Mouse (Mus musculus): ENCODE measurements around the gene Cux2.

The Cux2 gene

DNA sequence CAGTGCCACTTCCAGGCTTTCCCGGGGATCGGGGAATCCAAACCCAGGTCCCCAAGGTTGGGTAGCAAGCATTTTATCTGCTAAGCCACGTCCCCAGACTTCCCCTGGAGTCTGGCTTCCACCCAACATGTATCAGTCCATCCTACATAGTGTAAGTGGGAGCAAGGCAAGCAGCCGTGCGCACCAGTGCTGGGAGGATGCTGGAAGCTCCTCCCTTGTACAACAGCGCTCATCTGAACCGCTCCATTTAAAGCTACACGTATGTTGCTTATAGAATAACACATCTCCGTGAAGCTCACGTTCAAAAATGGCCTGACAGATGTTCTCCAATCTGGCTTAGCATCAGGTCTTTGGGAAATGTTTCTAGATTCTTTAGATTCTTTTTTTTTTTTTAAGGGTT lies 86.9 kb downstream of the Cux2 start:
- DNase-seq (ENCODE audit: low spot score in 2 of 2) = no peak

DNA sequence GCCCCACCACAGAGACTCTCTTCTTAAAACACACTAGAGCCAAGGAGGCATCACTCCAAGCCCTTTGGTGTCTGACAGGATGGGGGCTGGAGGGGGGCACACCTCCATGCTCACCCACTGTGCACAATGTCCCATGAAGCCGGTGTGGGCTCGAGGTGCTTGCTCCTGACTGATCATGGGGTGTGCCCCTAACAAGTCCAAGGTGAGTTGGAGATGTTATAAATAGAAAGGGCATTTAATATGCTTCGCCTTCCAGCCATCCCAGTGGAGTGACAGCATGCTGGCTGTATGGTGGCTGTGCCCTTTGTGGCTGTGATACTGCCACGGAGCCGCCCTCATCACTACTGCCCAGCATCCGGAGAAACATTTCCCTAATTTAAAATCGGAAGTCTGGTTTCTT lies 87.5 kb downstream of the Cux2 start:
- DNase-seq (ENCODE audit: low spot score in 2 of 2) = no peak

DNA sequence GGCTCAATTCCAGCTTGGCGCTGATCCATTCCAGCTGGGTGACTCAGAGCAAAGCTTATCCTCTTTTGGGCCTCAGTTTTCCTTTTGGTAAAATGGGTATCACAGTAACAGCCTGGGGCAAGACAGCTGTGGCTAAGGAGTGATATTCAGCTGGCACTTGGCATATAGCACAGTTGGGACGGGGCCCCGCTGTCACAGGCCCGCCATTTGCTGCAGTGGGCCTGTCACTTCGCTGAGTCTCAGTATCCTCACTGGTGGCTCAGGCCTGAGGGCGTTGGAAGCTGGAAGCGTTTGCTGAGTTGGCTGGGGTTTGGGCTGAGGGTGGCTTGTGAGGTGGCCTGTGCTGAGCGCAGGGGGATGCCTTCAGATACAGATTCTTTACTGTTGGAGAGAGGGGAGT lies 88.6 kb downstream of the Cux2 start:
- DNase-seq (ENCODE audit: low spot score in 2 of 2) = no peak

DNA sequence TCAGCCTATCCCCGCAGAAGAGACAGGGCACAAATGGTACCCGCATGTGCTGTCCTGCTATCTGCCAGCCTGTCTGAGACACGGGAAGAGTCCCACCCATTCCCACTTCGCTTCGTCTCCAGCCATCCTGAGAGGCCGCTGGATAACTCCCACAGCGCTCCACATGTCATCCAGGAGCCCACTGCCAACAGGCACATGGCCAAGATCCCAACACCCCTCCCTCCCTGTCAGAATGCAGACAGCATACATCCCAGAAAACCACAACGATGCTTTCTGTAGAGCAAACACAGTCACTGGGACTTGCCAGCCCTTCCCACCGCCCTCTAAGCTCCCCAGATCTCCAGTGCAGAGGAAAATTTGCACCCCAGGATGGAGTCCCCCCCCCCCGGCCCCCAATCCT lies 90.2 kb downstream of the Cux2 start:
- DNase-seq (ENCODE audit: low spot score in 2 of 2) = peak; percentile 54 to 70

DNA sequence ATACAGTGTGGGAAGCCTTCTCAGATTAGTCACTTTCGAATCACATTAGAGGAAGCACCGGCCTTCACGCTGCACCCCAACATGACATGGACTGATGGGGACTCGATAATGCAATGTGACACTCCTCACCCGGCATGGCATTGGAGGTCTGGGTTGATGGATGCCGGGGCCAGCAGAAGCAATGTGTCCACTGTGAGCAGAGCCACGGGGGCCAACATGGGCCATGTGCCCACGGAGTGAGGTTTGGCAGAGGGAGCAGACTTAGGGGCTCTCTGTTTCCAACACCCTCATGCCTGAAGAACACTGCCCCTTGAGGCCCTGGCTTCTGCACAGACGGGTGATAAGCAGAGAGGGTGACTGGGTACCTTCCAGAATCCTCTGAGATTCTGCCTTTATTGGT lies 91.4 kb downstream of the Cux2 start:
- DNase-seq (ENCODE audit: low spot score in 2 of 2) = no peak

DNA sequence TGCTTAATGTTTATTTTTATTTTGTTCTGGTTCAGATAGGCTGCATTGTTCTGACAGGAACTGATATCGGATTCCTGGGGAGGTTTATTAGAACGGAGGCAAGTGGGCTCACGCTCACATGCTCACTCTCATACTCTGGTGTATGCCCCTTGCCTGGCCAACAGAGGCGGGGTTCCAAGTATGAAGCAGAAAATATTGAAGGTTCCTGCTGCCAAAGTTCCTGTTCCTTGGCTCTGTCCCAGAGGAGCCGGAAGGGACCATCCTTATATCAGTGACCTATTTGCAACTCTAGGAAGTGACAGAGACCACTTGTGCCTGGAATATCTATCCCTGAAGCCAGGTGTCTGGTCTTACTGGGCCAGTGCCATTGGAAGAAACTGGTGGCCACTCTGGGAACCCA lies 94.1 kb downstream of the Cux2 start:
- DNase-seq (ENCODE audit: low spot score in 2 of 2) = no peak

DNA sequence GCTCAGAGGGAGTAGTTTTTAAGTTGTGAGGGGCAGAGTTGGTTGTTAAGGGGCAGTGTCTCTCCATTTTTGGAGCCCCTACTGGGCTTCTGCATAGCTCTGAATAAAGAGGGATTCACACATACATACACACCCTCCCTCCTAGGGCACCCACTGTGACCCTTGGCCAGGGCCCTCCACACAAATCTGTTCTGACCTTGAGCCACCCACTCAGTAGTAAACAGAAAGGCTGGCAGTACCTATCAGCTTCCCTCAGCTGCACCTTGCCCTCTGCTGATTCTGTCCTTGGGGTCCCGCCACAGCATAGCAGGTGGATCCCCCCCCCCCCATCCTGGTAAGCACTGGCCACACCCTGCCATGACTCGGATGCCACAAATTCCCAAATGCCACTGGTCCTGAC lies 99.7 kb downstream of the Cux2 start:
- DNase-seq (ENCODE audit: low spot score in 2 of 2) = no peak

DNA sequence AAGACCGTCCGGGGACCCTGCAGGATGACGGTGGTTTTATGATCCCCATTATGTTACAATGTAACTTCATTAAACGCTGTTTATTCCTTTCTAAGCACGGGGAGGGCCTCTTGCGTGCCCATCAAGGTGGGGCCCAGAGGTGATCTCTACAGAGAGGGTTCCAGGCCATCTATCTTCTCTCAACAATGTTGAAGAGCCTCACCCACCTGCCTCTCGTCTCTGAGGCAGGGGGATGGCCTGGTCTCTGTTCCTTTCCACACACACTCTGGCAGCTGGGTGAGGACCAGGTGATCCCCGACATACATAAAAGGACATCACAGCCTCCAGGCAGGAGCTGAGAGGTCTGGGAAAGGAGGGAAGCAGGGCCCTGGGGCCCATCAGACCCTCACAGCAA lies 100.9 kb downstream of the Cux2 start:
- DNase-seq (ENCODE audit: low spot score in 2 of 2) = no peak

DNA sequence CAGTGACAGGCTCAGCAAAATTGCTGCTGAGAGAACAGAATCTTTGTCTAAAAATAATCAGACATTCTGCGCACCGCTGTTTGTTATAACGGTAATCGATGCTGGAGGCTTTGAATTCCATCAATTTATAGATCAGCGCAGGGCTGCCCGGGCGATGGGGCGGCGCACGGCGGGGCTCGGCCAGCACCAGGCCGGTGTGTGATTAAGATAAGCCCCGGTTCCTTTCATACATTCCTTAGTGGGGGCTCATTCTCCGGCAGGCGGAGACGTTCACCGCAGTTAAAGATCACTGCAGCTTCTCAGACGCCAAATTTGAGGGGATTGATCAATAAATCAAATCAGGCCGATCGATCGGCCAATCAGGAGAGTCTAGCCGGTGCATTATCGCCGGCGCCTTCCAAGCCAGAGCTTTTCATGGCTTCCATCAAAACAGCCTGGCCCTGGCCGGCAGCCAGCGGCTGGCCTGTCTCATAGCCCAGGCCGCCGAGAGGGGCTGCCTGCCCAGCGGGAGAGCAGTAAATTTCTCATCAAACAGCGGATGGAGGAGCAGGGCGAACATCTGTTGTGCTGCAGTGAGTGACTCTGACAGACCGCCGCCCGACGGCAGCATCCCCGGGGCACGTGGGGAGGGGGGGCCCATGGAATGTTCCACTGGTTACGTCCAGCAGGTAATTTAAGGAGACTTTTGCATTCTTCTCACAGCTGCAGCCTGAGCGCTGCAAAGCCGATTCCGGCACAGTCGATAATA lies 101.4 kb downstream of the Cux2 start:
- DNase-seq (ENCODE audit: low spot score in 2 of 2) = peak in 1 of 2 experiments; percentile 32

DNA sequence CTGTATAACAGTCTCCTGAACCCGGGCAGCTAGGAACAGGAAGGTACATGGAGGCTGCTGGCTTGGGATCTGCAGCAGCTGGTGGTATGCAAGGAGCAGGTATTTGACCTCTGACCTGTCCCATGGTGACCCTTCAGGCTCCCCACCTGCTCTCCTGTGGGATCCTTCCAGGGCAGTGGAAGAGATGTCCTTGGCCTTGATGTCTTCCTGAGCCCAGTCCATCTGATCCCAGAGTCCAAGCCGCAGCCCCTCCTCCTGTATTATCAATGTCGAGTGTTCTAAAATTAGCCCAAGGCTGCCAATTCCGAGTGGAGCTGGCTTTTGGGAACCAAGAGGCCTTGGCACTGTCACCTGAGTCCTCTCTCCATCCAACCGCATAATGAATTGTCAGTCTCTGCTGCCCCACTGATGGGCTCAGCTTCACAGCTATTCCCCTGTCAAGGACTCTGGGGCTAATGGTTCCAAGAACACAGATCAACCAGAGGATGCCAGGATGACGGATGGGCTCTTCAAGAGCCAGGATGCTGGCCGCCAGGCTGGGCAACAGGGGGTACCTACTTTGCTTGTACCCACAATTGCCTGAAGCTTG lies 103.2 kb downstream of the Cux2 start:
- DNase-seq (ENCODE audit: low spot score in 2 of 2) = no peak

DNA sequence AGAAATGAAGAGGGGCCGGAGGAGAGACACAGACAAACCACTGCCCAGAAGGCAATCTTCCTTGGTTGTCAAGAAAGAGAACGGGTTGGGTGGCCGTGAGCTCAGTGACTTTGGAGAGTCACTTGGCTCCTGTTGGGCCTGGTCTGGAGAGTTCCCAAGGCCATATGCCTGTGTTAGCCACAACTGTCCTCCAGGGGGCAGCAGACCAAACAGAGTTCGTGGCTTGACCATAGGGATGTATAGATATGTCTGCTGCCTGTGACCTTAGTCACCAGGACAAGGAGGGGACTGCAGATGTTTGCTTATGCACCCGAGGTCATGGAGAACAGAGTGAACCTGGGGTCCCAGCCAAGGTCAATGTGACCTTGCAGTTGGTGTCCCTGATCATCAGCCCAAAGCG lies 104.1 kb downstream of the Cux2 start:
- peak; percentile 36 to 72 for DNase-seq (ENCODE audit: low spot score in 2 of 2)

DNA sequence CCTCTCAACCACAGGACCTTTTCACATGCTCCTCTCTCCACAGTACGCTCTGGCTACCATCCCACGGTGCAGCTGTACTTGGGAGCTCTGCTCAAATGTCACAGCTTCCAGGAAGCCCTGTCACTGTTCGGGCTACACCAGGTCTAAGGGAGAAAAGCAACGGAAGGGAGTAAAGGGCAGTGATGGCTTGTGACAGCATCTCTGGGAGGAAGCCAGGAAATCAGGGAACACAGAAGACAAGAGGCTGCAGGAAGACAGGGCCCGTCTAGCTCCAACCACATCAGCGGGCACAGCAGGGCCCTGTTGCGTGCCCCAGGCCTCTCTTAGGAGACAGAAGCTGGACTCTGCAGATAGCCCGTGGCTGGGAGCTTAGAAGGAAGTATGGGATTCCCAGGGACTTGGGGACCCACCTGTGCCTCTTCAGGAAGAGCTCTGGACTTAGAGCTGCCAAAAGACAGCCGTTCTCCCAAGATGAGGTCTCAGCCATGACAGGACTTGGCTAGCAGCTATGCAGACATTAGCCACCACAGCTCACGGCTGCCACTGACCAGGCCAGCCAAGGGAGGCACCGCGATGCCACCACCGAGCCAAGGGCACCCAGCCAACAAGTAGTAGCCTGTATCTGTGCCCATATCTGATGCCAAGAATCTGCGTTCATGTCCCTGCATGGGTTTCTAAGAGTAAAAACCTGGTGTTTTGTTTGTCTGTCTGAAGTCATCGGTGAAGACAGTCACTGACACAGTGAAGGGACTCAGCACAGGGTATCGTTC lies 105.7 kb downstream of the Cux2 start:
- no peak for DNase-seq (ENCODE audit: low spot score in 2 of 2)

DNA sequence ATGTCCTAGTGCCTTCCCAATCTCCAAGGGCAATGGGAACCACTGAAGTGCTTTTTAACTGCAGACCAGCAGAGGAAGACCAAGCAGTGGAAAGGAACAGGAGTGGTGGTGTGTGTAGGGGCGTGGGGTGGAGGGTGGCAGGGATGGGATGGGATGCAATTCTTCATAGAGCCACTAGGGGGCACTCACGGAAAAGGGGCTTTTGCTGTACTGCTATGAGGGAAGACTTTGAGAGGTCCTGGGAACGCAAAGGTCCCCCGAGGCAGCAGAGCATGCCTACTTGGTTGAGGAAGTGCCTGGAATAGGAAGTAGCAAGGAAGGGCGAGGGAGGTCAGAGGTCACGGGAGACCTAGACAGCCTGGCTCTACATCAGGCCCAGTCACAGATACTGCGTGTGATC lies 106.4 kb downstream of the Cux2 start:
- DNase-seq (ENCODE audit: low spot score in 2 of 2) = no peak

DNA sequence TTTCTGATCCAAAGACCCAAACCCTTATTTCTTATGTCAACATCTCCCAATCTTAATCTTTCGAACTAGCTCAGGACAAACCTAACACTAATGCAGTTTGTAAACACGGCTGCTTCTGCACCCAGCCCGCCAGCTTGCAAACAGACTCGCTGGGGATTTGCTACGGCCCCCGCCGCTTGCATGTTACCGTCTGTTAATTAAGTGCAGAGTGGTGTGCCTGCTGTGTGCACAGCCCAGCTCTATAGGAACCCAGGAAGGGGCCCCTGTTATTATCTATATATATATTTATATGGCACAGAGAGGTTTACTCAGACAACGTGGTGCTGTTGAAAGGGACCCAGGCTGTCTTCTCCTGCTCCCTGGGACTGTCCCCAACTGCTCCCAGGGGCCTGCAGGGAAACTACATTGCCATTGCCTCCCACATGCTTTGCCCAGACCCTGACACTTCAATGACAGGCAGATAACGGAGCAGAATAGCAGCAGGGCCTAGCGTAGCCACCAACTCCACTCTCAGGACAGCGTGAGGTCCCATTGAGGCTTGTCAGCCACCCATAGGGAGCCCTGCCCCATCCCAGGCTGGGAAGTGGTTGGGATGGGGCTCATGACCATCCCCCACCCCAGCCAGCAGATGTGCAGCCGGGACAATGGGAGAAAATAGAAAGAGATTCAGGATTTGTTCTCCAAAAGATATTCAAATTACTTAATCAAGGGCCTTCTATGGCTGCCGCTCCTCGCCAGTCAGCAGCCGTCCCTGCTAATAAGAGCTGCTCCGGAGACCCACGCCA lies 111.6 kb downstream of the Cux2 start:
- no peak for DNase-seq (ENCODE audit: low spot score in 2 of 2)

DNA sequence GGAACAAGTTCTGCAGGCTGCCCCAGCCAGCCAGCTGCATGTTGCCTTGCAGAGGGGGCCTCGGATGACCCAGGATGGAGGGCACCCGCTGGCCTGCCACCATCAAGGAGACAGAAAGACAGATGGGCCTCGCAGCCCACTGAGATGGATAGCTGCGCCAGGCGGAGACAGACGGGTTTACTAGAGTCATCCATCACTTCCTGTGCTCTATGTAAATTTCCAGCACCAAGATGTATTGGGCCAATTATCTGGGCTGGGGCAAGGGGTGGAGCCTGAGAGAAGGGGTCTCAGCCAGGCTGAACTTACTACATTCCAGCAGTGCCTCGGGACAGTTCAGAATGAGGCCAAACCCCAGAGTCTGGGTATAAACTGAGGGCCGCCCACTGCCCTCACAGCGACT lies 119.6 kb downstream of the Cux2 start:
- DNase-seq (ENCODE audit: low spot score in 2 of 2) = no peak

DNA sequence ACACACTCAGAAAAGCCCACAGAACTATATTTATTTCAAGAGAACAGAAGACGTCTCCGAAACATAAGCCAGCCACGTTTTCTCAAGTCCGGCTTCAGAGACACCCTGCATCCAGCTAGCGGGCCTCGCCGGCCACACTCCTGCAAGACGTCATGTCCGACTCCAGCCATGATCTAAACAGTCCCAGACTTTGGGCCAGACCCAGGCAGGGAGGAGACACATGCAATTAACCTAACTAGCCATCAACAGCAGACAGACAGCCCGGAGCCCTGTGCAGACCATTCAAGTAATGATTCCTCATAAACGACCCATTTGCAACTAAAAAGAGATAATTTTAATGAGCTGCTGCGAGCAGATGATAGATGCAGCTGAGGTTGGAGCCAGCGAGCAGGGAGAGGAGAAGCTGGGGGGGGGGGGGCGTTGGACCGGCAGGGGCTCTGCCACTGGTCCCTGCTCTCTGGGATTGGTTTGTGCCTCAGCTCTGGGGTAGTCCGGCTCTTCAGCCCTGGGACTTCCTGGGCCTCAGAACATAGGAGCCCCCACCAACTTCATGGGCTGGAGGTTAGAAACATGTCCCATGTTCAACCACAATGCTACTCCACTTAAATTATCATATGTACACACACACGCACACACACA lies 121.4 kb downstream of the Cux2 start:
- no peak for DNase-seq (ENCODE audit: low spot score in 2 of 2)

DNA sequence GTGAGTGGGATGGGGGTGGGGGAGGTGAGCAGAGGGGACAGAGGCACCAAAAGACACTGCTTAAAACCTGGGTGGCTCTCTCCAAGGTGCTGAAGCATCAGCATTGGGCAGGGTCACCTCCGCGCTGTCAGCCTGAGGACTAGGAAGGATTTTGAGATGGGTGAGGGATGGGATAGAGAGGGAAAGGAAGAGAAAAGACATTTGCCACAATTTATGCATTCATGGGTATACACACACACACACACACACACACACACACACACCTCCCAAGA lies 123.4 kb downstream of the Cux2 start:
- no peak for DNase-seq (ENCODE audit: low spot score in 2 of 2)

DNA sequence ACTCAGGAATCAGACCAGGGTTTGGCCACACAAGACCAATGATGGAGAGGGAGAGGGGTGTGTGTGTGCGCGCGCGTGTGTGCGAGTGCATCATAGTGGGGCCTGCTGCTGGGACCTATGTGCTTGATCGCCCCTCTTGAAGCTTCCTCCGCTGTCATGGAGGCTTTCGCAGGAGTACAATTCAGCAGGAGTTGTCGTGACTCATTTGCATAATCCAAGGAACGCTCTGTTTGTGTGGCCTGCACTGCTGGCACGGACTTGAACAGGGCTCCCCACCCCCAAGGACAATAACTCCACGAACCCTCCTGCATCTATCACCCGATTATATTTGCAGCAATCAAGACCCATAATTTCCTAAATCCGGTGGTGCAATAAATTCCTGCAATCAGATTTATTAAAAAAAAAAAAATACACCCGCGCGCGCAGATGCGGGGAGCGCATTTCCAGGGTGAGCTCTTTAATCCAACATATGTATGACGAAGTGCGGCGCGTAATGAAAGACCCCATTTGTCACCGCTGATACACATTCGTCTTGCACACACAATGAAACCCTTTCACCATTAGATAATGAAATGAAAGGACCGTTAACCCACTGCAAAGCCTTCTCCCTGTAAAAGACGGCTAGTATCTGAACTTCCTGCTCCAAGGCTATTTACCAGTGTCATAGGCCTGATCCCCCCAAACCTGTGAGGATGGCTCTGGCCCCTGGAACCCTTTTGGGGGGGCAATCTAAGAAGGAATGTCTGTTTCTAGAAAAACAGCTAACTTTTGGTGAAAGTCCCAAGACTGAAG lies 124.0 kb downstream of the Cux2 start:
- DNase-seq (ENCODE audit: low spot score in 2 of 2) = no peak

DNA sequence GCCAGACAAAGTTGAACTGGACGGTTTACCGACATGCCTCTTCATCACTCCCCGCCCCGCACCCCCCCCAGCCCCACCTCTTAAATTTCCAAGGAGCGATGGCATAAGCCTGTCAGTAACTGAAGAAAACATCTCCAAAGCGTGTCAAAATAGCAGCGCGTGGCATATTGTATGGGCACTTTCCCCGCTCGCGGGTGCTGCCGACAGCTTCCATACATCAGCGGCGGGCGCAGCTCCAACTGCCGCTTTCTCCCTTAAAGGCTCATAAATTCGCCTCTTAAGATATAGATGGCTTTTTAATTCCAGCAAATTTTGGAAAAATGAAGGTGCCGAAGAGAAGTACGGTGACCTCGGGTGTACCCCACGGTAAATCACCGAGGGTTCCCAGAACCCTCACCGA lies 124.6 kb downstream of the Cux2 start:
- no peak for DNase-seq (ENCODE audit: low spot score in 2 of 2)

DNA sequence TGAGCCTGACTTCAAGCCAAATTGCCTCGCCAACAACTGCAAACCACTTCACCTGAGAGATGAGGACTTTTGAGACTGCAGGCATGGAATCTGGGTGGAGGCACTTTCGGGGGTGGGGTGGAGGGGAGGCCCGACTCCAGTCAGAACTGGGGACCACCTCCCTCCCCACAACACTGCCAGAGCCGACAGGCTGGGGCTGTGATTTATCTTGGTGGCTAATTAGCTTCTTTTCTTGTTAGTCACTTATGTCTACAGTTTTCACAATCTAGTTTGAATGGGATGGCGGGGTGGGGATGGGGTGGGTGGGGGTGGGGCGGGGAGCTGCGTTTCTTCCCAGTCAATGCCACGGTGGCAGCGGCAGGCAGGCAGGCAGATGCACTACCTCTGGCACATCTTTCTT lies 125.5 kb downstream of the Cux2 start:
- no peak for DNase-seq (ENCODE audit: low spot score in 2 of 2)

Measured in urinary bladder, postnatal 4 days (tissue).